Mouse (Mus musculus) forelimb bud, embryonic 11.5 days (tissue): Measurements from ENCODE around the gene BC025920.

Source experiments
- DNase-seq: peaks from one replicate; pipeline ENCODE4 v3.0.0-alpha.2; 2012; ENCODE audit warnings: low read depth, low spot score

The BC025920 gene

GRCm38 (mm10) chr10:81605974-81606751, at the start of gene BC025920:
Gene BC025920, plus strand, starts transcription at chr10:81606270.
- DNase-seq: peak; percentile 98

GRCm38 (mm10) chr10:81556282-81556681, 49.8 kb upstream of the BC025920 start:
- no peak for DNase-seq

- DNase-seq: no peak
These were observed 48.6 kb upstream of the BC025920 start for GRCm38 (mm10) chr10:81557491-81557890.

GRCm38 (mm10) chr10:81559163-81559626, 46.9 kb upstream of the BC025920 start, which contains the start of gene Aes:
Gene Aes, plus strand, starts transcription at chr10:81559488.
- DNase-seq: no peak

GRCm38 (mm10) chr10:81559627-81560539, 46.2 kb upstream of the BC025920 start:
- DNase-seq: no peak

DNA sequence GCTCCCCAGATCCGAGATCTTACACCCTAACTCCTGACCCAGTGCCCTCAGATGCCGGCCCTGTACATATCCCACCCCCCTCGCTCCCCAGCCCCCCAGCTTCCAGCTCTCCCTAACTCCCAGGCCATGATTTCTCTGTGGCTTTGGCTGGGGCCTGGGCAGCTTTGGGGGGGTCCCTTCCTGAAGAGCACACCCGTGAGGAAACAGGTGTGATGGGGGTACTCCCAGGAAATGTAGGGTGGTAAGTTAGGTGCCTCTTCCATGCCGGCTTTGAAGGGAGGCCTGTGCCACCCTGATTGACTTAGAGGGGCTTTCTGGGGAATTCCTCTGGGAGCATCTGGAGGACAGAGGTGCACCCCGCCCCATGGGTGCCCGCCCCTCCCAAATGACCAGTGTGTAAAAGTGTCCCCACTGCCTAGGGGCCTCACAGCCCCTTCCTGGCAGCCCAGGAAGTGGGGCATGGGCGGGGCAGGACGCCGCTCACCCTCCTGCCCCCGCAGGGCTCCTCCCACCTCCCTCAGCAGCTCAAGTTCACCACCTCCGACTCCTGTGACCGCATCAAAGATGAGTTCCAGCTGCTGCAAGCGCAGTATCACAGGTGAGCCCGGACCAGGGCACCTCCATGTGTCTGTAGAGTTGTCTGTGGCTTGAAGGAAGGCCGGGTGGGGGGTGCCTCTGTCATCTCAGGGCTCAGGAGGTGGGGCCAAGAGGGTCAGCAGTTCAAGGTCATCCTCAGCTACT, 45.2 kb upstream of the BC025920 start:
- no peak for DNase-seq

- no peak for DNase-seq
These were observed 43.7 kb upstream of the BC025920 start for GRCm38 (mm10) chr10:81562411-81562810.

GRCm38 (mm10) chr10:81563481-81563880, 42.6 kb upstream of the BC025920 start:
- DNase-seq: no peak

GRCm38 (mm10) chr10:81564216-81564615, 41.9 kb upstream of the BC025920 start:
- no peak for DNase-seq

DNA sequence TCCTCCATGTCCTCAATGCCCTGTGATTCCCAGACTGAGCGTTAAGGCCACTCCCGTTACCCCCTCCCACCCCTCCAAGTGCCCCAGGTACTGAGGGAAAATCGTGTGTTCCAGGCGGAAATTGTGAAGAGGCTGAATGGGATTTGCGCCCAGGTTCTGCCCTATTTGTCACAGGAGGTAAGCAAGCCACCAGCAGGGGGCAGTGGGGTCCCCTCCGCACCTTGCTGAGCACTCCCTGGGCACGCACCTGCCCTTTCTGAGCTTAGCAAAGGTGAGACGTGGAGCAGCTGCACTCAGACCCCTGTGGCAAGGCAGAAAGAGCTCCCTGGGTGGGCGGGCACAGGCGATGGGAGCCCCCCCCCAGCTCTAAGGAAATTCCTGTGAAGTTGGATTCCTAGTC, 41.3 kb upstream of the BC025920 start:
- peak; percentile 69 for DNase-seq

DNA sequence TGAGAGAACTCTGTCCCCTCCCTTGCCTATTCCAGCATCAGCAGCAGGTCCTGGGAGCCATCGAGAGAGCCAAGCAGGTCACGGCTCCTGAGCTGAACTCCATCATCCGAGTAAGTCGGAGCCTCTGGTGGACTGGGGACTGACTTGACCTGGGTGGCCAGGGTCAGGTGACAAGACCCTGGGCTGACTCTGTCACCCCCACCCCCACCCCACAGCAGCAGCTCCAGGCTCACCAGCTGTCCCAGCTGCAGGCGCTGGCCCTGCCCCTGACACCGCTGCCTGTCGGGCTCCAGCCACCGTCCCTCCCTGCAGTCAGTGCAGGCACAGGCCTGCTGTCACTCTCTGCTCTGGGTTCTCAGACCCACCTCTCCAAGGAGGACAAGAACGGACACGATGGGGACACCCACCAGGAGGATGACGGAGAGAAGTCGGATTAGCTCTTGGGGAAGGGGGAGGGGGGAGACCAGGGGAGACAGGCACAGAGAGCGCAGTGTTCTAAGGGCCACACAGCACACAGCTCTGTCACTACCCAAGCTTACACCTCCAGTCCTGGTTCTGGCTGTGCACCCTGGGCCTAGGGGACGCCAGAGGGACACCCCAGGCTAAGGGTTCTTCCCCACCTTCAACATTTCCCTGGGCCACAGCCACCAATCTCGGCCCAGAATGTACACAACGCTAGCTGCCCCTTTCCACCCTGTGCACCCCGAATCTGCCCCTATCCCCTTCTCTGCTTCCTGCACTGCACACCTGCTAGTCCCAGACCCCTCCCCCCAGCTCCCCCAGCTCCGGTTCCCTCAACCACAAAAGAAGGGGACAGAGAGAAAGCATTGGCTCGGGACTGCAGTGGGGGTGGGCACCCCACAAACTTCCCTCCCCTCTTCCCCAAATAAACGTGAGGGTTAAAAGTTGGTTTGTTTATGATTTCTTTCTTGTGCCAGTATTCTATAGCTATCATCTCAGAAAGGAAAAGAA, 40.5 kb upstream of the BC025920 start:
- DNase-seq: no peak

GRCm38 (mm10) chr10:81568381-81569191, 37.5 kb upstream of the BC025920 start:
- DNase-seq: peak; percentile 65

- no peak for DNase-seq
These were observed 36.4 kb upstream of the BC025920 start for GRCm38 (mm10) chr10:81569507-81570237.

GRCm38 (mm10) chr10:81570238-81570800, 35.8 kb upstream of the BC025920 start:
- peak; percentile 73 for DNase-seq

DNA sequence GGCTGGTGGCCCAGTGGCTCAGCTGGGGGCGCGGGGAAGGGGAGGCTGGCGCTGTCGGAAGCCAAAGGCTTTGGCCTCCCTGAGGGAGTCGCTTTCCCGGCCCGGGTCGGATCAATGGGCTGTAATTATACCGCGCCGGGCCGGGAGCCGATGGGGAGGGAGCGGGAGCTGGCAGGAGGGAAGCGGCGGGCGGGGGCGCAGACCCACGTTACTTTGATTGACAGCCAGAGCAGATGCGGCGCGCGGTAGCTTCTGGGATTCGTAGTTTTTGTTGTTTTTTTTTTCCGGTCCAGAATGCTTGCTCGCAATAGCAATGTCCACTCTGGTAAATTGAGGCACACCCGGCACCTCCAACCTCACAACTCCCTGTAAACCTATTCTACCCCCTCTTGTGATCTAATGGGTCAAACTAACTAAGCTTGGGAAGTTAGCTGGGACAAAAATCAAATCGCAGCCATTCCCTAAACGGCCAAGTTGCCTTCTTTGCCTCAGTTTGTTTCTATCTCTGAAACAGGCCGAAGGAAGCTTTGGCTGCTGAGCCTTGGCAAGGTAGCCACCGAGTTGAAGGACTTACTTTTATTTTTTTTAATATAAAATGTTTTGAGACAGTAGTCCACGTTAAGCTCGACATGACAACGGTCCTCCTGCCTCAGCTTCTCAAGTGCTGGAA, 35.1 kb upstream of the BC025920 start:
- DNase-seq: peak; percentile 95

DNA sequence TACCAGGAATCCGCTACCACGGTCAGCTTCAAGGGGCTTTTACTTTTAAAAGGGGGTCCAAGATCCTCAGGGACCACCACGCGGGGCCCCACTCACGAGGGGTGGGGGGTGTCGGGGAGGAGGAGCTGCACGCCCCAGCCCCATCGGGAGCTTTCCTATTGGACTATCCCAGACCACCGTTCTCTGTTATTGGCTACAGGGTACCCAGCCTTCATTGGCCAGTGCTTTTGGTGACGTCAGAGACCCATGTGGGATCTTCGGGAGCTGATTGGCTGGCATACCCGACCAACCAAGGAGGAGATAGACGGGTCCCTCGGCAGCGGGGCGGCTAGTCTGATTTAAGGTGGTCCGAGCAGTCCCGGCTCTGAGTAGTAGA, 34.6 kb upstream of the BC025920 start:
- peak; percentile 99 for DNase-seq

- DNase-seq: no peak
These were observed 33.9 kb upstream of the BC025920 start for GRCm38 (mm10) chr10:81572133-81572671.

DNA sequence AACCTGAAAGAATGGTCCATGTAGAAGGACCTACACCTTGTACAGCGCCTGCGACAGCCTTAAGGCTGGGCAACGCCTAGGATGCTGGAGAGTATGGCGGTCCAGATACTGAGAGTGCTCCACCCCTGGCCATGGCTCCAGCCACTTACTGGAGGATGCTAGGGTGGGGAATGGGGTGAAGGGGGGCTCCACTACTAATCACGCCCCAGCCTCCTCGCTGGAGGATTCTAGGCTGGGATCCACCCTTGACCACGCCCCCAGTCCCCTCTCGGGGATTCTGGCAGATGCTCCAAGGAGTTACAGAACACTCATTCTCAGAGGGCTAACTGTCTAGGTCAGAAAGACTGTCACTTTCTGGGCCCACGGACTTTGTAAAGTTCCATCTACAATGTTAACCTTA, 33.1 kb upstream of the BC025920 start:
- DNase-seq: no peak
